Mouse (Mus musculus) CD4-positive, CD25-positive, alpha-beta regulatory T cell, adult 2 months (primary cell): ENCODE data around the gene Blvrb.

Source experiments
- DNase-seq: peaks from one replicate; pipeline ENCODE4 v3.0.0-alpha.2; 2012; ENCODE audit warnings: low read depth, low spot score

The Blvrb gene

GRCm38 (mm10) chr7:27514961-27515360, 67.2 kb downstream of the Blvrb start:
- no peak for DNase-seq
